Mouse (Mus musculus) forebrain, embryonic 16.5 days (tissue): ENCODE data around the gene Zdhhc24. TPM values are rescaled to one million over a fixed set of nuclear protein-coding genes. Genes with fewer than 3 reads are reported as not detected.

Experiments used
- ATAC-seq: fragments of 200-750 bp; cut with Nextera tagmentation; 2 replicates; pipeline ENCODE4 v1.8.0; 2017; ENCODE audit warnings: mild to moderate bottlenecking, moderate library complexity
- H3K27ac ChIP-seq: fragments of 300-500 bp; sonication (generic); 2 replicates; pipeline ENCODE4 v1.5.1; 2014; ENCODE audit warnings: low read length, control low read depth
- H3K27me3 ChIP-seq: fragments of 300-500 bp; sonication (generic); replicated peaks from 2 replicates; pipeline ENCODE4 v1.6.1; 2014; ENCODE audit warnings: low read length; ENCODE audit not compliant: control insufficient read depth, insufficient read depth
- H3K36me3 ChIP-seq: fragments of 300-500 bp; sonication (generic); 2 replicates; pipeline ENCODE4 v1.6.1; 2014; ENCODE audit not compliant: control insufficient read depth, insufficient read depth
- H3K4me1 ChIP-seq: fragments of 300-500 bp; sonication (generic); replicated peaks from 2 replicates; pipeline ENCODE4 v1.6.1; 2014; ENCODE audit warnings: low read length; ENCODE audit not compliant: control insufficient read depth, insufficient read depth
- H3K4me2 ChIP-seq: fragments of 300-500 bp; sonication (generic); 2 replicates; pipeline ENCODE4 v1.6.1; 2014; ENCODE audit warnings: mild to moderate bottlenecking, low read length, control low read depth
- H3K4me3 ChIP-seq: fragments of 300-500 bp; sonication (generic); replicated peaks from 2 replicates; pipeline ENCODE4 v1.5.1; 2014; ENCODE audit warnings: mild to moderate bottlenecking, low read length, control low read depth
- H3K9ac ChIP-seq: fragments of 300-500 bp; sonication (generic); replicated peaks from 2 replicates; pipeline ENCODE4 v1.6.1; 2014; ENCODE audit warnings: low read depth, low read length, control low read depth
- H3K9me3 ChIP-seq: fragments of 300-500 bp; sonication (generic); 2 replicates; pipeline ENCODE4 v1.6.1; 2016; ENCODE audit warnings: low read length; ENCODE audit not compliant: control insufficient read depth
- WGBS: fragments of 180-500 bp; shearing (Covaris S2); extraction: QIAGEN DNeasy Blood & Tissue Kit; methylation state at CpG from one replicate; pipeline ENCODE4 v1.1.7; 2014; 5-methylcytosine and 5-hydroxymethylcytosine counted together
- polyA plus RNA-seq: library from polyadenylated mRNA; unstranded; fragments of >200 nt; fragmentation: Nextera tagmentation; extraction: Ambion mirVana; gene quantifications from 2 replicates; pipeline ENCODE4 v1.2.1, GENCODE M21; 2015

Gene Zdhhc24
- polyA plus RNA-seq = 22.8 and 26.8 TPM in 2 replicates

GRCm38 (mm10) chr19:4878405-4879323 is at the start of gene Zdhhc24:
Zdhhc24 (plus strand) TSS chr19:4878668.
- H3K4me1 ChIP-seq = peaks cover 15% of the 10 kb centered on the region
- peak within 1 kb of the TSS; percentile 91 for H3K4me3 ChIP-seq
- H3K9ac ChIP-seq = peak within 1 kb of the TSS; percentile 89
- WGBS = 1% methylated on average over 52 of the region's 52 CpGs
- H3K27me3 ChIP-seq = peaks cover 6% of the 10 kb centered on the region; the same call in 1 of the 2 replicates
- H3K9me3 ChIP-seq = no peaks in the 10 kb centered on the region
- peak within 1 kb of the TSS; percentile 54 for H3K4me2 ChIP-seq
- peak within 1 kb of the TSS; percentile 63; the same call in 1 of the 2 replicates for H3K27ac ChIP-seq
- ATAC-seq = peak; percentile 99
- no peaks in the 10 kb centered on the region for H3K36me3 ChIP-seq

GRCm38 (mm10) chr19:4829156-4829555 is 49.3 kb upstream of the Zdhhc24 start:
- Histone ChIP-seq H3K9me3 (no peaks in the 10 kb centered on the region), H3K4me3 (no peak overlapping the region), H3K4me1 (0 out of 2 replicates have a peak, but pooled peaks cover 3% of the 10 kb centered on the region), H3K27me3 (no peaks in the 10 kb centered on the region), H3K4me2 (no peak overlapping the region), H3K36me3 (no peaks in the 10 kb centered on the region), H3K27ac (no peak overlapping the region), H3K9ac (no peak overlapping the region)
- no peak for ATAC-seq
- WGBS = 65% methylated on average over 7 of the region's 7 CpGs

- Histone ChIP-seq H3K27ac (no peak overlapping the region), H3K9me3 (no peaks in the 10 kb centered on the region), H3K36me3 (no peaks in the 10 kb centered on the region), H3K27me3 (no peaks in the 10 kb centered on the region), H3K4me3 (no peak overlapping the region), H3K4me2 (no peak overlapping the region), H3K9ac (no peak overlapping the region), H3K4me1 (peaks cover 13% of the 10 kb centered on the region)
- ATAC-seq = no peak
- WGBS = 91% methylated on average over 8 of the region's 8 CpGs
Observed at GRCm38 (mm10) chr19:4833977-4834376, 44.5 kb upstream of the Zdhhc24 start.

- WGBS = 75% methylated on average over 2 of the region's 2 CpGs
Observed at GRCm38 (mm10) chr19:4836096-4836495, 42.4 kb upstream of the Zdhhc24 start.

GRCm38 (mm10) chr19:4837049-4837448 is 41.4 kb upstream of the Zdhhc24 start:
- H3K4me1 ChIP-seq = peaks cover 18% of the 10 kb centered on the region
- H3K27ac ChIP-seq = no peak overlapping the region
- 95% methylated on average over 6 of the region's 6 CpGs for WGBS
- no peaks in the 10 kb centered on the region for H3K36me3 ChIP-seq
- no peak for ATAC-seq
- H3K9ac ChIP-seq = no peak overlapping the region
- no peak overlapping the region for H3K4me3 ChIP-seq
- no peaks in the 10 kb centered on the region for H3K9me3 ChIP-seq
- H3K4me2 ChIP-seq = no peak overlapping the region
- H3K27me3 ChIP-seq = peaks cover 24% of the 10 kb centered on the region

More at GRCm38 (mm10) chr19:4836096-4836495, 42.4 kb upstream of the Zdhhc24 start:
- Histone ChIP-seq H3K36me3 (no peaks in the 10 kb centered on the region), H3K27me3 (peaks cover 17% of the 10 kb centered on the region), H3K4me2 (no peak overlapping the region), H3K9me3 (no peaks in the 10 kb centered on the region), H3K4me1 (peaks cover 18% of the 10 kb centered on the region), H3K9ac (no peak overlapping the region), H3K27ac (no peak overlapping the region), H3K4me3 (no peak overlapping the region)
- ATAC-seq = no peak

- peak overlapping the region; percentile 66 for H3K9ac ChIP-seq
- H3K27me3 ChIP-seq = peaks cover 24% of the 10 kb centered on the region
- 30% methylated on average over 10 of the region's 10 CpGs for WGBS
- H3K4me3 ChIP-seq = peak overlapping the region; percentile 73
- no peaks in the 10 kb centered on the region for H3K9me3 ChIP-seq
- peak; percentile 24 for ATAC-seq
- H3K4me1 ChIP-seq = peaks cover 18% of the 10 kb centered on the region
- H3K36me3 ChIP-seq = no peaks in the 10 kb centered on the region
- H3K27ac ChIP-seq = no peak overlapping the region
- peak overlapping the region; percentile 100 for H3K4me2 ChIP-seq
Observed at GRCm38 (mm10) chr19:4838526-4839140, 39.8 kb upstream of the Zdhhc24 start.

- under 1% methylated on average over 25 of the region's 25 CpGs for WGBS
- Histone ChIP-seq H3K27me3 (peaks cover 24% of the 10 kb centered on the region), H3K36me3 (no peaks in the 10 kb centered on the region), H3K4me3 (peak within 1 kb of the TSS; percentile 73), H3K4me2 (peak within 1 kb of the TSS; percentile 100), H3K4me1 (peaks cover 18% of the 10 kb centered on the region), H3K27ac (no peak within 1 kb of the TSS), H3K9ac (peak within 1 kb of the TSS; percentile 66), H3K9me3 (no peaks in the 10 kb centered on the region)
- peak; percentile 98 for ATAC-seq
Observed at GRCm38 (mm10) chr19:4839149-4839548, 39.3 kb upstream of the Zdhhc24 start, which contains the start of the genes Ccs and Ccdc87. Ccs (minus strand) TSS chr19:4839332. Ccdc87 (plus strand) TSS chr19:4839366.

GRCm38 (mm10) chr19:4840848-4841247 is 37.6 kb upstream of the Zdhhc24 start:
- no peaks in the 10 kb centered on the region for H3K36me3 ChIP-seq
- H3K4me3 ChIP-seq = no peak overlapping the region
- no peak overlapping the region for H3K27ac ChIP-seq
- no peaks in the 10 kb centered on the region for H3K9me3 ChIP-seq
- no peak overlapping the region for H3K4me2 ChIP-seq
- 87% methylated on average over 9 of the region's 9 CpGs for WGBS
- H3K9ac ChIP-seq = no peak overlapping the region
- ATAC-seq = no peak
- peaks cover 24% of the 10 kb centered on the region for H3K27me3 ChIP-seq
- peaks cover 18% of the 10 kb centered on the region for H3K4me1 ChIP-seq

- Histone ChIP-seq H3K36me3 (no peaks in the 10 kb centered on the region), H3K9me3 (no peaks in the 10 kb centered on the region), H3K4me1 (peaks cover 18% of the 10 kb centered on the region), H3K27me3 (peaks cover 24% of the 10 kb centered on the region), H3K27ac (no peak overlapping the region), H3K9ac (no peak overlapping the region), H3K4me2 (no peak overlapping the region), H3K4me3 (no peak overlapping the region)
- WGBS = 71% methylated on average over 2 of the region's 2 CpGs
- no peak for ATAC-seq
Observed at GRCm38 (mm10) chr19:4842611-4843010, 35.9 kb upstream of the Zdhhc24 start.
